Mouse (Mus musculus): ENCODE measurements around the gene Fcer1g.
A peak's percentile ranks its signal among the peaks of the same experiment; 100 is the strongest.

The Fcer1g gene

GRCm38 (mm10) chr1:171212854-171213253 is 21.3 kb downstream of the Fcer1g start:
- no peak for DNase-seq

- DNase-seq = no peak
Measured at GRCm38 (mm10) chr1:171209409-171209808, 24.8 kb downstream of the Fcer1g start.

- DNase-seq = no peak
Measured at GRCm38 (mm10) chr1:171205704-171206493, 28.3 kb downstream of the Fcer1g start.

GRCm38 (mm10) chr1:171204249-171204644 is 29.9 kb downstream of the Fcer1g start:
- DNase-seq = no peak

- no peak for DNase-seq
Measured at GRCm38 (mm10) chr1:171203471-171204248, 30.5 kb downstream of the Fcer1g start.

GRCm38 (mm10) chr1:171200769-171201168 is 33.4 kb downstream of the Fcer1g start:
- no peak for DNase-seq

- no peak for DNase-seq
Measured at GRCm38 (mm10) chr1:171199532-171199931, 34.6 kb downstream of the Fcer1g start.

- peak; percentile 39 for DNase-seq
Measured at GRCm38 (mm10) chr1:171195887-171196397, 38.2 kb downstream of the Fcer1g start, which contains the start of gene Pcp4l1. Pcp4l1 (minus strand) TSS chr1:171196268.

GRCm38 (mm10) chr1:171195046-171195822 is 38.9 kb downstream of the Fcer1g start:
- DNase-seq = no peak

GRCm38 (mm10) chr1:171193911-171194830 is 40.0 kb downstream of the Fcer1g start:
- DNase-seq = no peak

- no peak for DNase-seq
Measured at GRCm38 (mm10) chr1:171193093-171193840, 40.9 kb downstream of the Fcer1g start.

GRCm38 (mm10) chr1:171192283-171192682 is 41.9 kb downstream of the Fcer1g start:
- no peak for DNase-seq

GRCm38 (mm10) chr1:171190832-171191231 is 43.3 kb downstream of the Fcer1g start:
- DNase-seq = no peak

GRCm38 (mm10) chr1:171189476-171190114 is 44.6 kb downstream of the Fcer1g start:
- no peak for DNase-seq

- no peak for DNase-seq
Measured at GRCm38 (mm10) chr1:171189046-171189445, 45.1 kb downstream of the Fcer1g start.

GRCm38 (mm10) chr1:171187851-171188700 is 46.1 kb downstream of the Fcer1g start:
- no peak for DNase-seq

- DNase-seq = no peak
Measured at GRCm38 (mm10) chr1:171185655-171186054, 48.5 kb downstream of the Fcer1g start.

GRCm38 (mm10) chr1:171184314-171184713 is 49.9 kb downstream of the Fcer1g start:
- DNase-seq = no peak

- no peak for DNase-seq
Measured at GRCm38 (mm10) chr1:171183620-171184019, 50.5 kb downstream of the Fcer1g start.

- no peak for DNase-seq
Measured at GRCm38 (mm10) chr1:171183025-171183424, 51.1 kb downstream of the Fcer1g start.

Measured in kidney, adult 18-20 months (tissue).